Mouse (Mus musculus) adrenal gland, adult 8-10 months (tissue): ENCODE results near the gene Smim9. TPM values are rescaled to one million over a fixed set of nuclear protein-coding genes. Genes with fewer than 3 reads are reported as not detected.
"Not testable (repeated sequence)": the region's sequence is repeated elsewhere in the genome, so short reads cannot be mapped to it uniquely, and the experiment has no call there.

Experiments used
- DNase-seq: peaks from one replicate; pipeline ENCODE4 v3.0.0; 2022
- total RNA-seq, 4 experiments: library from RNA; stranded (reverse); gene quantifications; 2 replicates each; pipeline ENCODE4 v1.2.4; 2022

The Smim9 gene
- 1 to 10 TPM in 1 of 4 experiments, under 1 TPM in 1, not detected in 2; 0.51 to 1.0 TPM for total RNA-seq

GRCm38 (mm10) chrX:75163670-75164069 lies at the start of gene Smim9:
Smim9 (minus strand) TSS chrX:75163770.
- no peak for DNase-seq

- no peak for DNase-seq
Measured at GRCm38 (mm10) chrX:75155576-75156243, 7.9 kb downstream of the Smim9 start.

GRCm38 (mm10) chrX:75152249-75152648 lies 11.3 kb downstream of the Smim9 start:
- no peak for DNase-seq

- DNase-seq = no peak
Measured at GRCm38 (mm10) chrX:75150304-75150703, 13.3 kb downstream of the Smim9 start.

- no peak for DNase-seq
Measured at GRCm38 (mm10) chrX:75148414-75148813, 15.2 kb downstream of the Smim9 start.

- not testable (repeated sequence) for DNase-seq
Measured at GRCm38 (mm10) chrX:75143124-75143555, 20.4 kb downstream of the Smim9 start.

GRCm38 (mm10) chrX:75138182-75138581 lies 25.4 kb downstream of the Smim9 start:
- DNase-seq = no peak

GRCm38 (mm10) chrX:75137729-75138128 lies 25.8 kb downstream of the Smim9 start:
- DNase-seq = no peak

GRCm38 (mm10) chrX:75136938-75137337 lies 26.6 kb downstream of the Smim9 start:
- no peak for DNase-seq

- peak; percentile 77 for DNase-seq
Measured at GRCm38 (mm10) chrX:75130467-75131160, 33.0 kb downstream of the Smim9 start, which contains the start of gene Mpp1. Mpp1 (minus strand) TSS chrX:75131016.

- DNase-seq = no peak
Measured at GRCm38 (mm10) chrX:75129474-75129873, 34.1 kb downstream of the Smim9 start.

GRCm38 (mm10) chrX:75128333-75128980 lies 35.1 kb downstream of the Smim9 start:
- no peak for DNase-seq

GRCm38 (mm10) chrX:75126893-75127292 lies 36.7 kb downstream of the Smim9 start:
- DNase-seq = no peak

GRCm38 (mm10) chrX:75125606-75126005 lies 38.0 kb downstream of the Smim9 start:
- no peak for DNase-seq

GRCm38 (mm10) chrX:75115550-75115949 lies 48.0 kb downstream of the Smim9 start:
- DNase-seq = no peak

GRCm38 (mm10) chrX:75102293-75102692 lies 61.3 kb downstream of the Smim9 start:
- DNase-seq = no peak

GRCm38 (mm10) chrX:75098799-75099198 lies 64.8 kb downstream of the Smim9 start:
- DNase-seq = no peak

- DNase-seq = peak; percentile 10
Measured at GRCm38 (mm10) chrX:75096163-75096770, 67.3 kb downstream of the Smim9 start.
